Mouse (Mus musculus): ENCODE measurements around the gene Gm48552.

Gm48552 gene

DNA sequence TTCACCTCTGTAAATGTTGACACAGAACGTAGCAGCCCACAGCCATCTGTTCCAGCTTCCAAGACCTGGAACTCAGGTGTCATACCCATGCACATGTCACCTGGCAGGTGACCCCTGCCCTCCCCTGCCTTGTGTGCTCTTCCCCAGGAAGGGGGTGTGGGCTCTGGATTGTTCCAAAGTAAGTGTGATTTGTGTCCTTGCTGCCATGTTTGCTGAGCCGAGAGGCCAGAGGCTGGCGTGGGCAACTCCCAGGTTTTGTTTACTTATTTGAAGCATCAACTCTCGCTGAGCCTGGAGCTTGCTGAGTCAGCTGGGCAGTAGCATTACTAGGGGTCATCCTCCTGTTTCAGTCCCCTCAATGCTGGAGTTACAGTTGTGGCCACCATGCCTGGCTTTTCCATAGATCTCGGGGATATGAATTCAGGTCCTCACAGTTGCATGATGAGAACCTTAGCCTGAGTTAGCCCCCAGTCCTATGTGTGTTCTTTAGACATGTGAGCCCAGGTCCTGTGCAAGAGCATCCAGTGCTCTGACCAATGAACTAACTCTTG is at the start of gene Gm48552:
Gm48552 (plus strand) TSS at position 501 of the 551 bp plus-strand sequence.
- in situ Hi-C loops (cut with MboI; ENCODE audit: low sequenced_read_pairs), result no loop called here

- in situ Hi-C loops (cut with MboI; ENCODE audit: low sequenced_read_pairs), result loop anchor here (5.0 to 10.0 kb wide), 2 partner anchors 53 to 146 kb away; no protein-coding TSS in a partner anchor
These were observed 48.1 kb upstream of the Gm48552 start for GRCm38 (mm10) chr10:81340551-81341332.

- in situ Hi-C loops (cut with MboI; ENCODE audit: low sequenced_read_pairs), result loop anchor here (5.0 to 10.0 kb wide), 2 partner anchors 54 to 147 kb away; no protein-coding TSS in a partner anchor
These were observed 47.4 kb upstream of the Gm48552 start for GRCm38 (mm10) chr10:81341333-81341949.

DNA sequence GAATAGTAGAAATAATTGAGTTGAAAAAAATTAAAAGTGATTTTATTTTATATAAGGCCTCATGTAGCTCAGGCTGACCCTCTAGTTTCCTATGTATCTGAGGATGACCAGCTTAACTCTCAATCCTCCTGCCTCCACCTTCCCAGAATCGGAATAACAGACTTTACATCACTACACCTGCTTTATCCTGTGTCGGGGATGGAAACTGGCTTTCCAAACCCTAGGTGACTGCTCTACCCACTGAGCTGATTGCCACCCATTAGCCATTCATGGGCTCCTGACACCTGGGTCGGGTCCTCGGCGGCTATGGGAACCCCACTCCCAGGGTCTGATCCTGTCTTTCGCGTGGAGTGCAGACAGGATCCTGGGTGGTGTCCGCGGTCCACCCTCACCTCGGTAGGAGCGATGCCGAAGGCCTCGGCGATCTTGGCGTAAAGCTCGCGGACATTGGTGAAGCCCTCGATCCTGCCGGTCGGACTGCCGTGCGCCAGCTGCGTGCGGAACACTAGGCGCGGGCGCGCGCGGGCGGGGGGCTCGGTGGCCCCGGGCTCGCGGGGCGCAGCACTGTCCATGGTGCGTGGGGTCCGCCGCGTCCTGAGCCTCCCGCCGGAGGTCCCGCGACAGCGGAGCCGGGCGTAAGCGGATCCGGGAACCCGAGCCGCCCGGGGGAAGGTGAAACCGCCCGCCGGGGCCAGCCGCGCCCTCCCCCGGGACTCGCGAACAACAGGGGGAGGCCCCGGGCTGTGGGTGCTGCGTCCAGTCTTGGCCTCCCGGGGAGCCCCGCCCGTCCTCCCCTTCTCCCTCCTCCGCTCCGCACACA is 45.9 kb upstream of the Gm48552 start, which contains the start of gene Gipc3:
Gipc3 (minus strand) TSS at position 581 of the 820 bp plus-strand sequence.
- in situ Hi-C loops (cut with MboI; ENCODE audit: low sequenced_read_pairs), result loop anchor here (5.0 to 10.0 kb wide), 2 partner anchors 56 to 148 kb away; no protein-coding TSS in a partner anchor

- in situ Hi-C loops (cut with MboI; ENCODE audit: low sequenced_read_pairs), result loop anchor here (5.0 to 10.0 kb wide), 2 partner anchors 57 to 150 kb away; no protein-coding TSS in a partner anchor
These were observed 44.2 kb upstream of the Gm48552 start for GRCm38 (mm10) chr10:81344421-81345161.

DNA sequence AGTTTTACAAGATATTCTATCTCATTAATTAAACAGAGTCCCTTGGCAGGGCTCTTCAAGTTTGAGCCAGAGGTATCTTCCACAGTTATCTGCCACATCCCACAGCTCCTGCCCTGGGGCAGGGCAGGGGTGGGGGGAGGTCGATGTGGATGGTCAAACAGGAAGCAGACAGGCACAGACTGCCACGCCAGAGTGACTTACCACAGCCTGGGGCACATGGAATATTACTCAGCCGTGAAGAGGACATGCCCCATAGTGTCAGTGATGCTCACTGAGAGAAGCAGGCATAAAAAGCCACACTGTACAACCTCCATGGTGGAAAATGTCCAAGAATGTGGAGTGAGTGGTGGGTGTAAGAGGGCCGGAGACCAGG is 43.7 kb upstream of the Gm48552 start:
- in situ Hi-C loops (cut with MboI; ENCODE audit: low sequenced_read_pairs), result loop anchor here (10.0 kb wide), 1 partner anchor 150 kb away; no protein-coding TSS in a partner anchor

GRCm38 (mm10) chr10:81346453-81347067 is 42.2 kb upstream of the Gm48552 start:
- in situ Hi-C loops (cut with MboI; ENCODE audit: low sequenced_read_pairs), result loop anchor here (10.0 kb wide), 1 partner anchor 152 kb away; no protein-coding TSS in a partner anchor

DNA sequence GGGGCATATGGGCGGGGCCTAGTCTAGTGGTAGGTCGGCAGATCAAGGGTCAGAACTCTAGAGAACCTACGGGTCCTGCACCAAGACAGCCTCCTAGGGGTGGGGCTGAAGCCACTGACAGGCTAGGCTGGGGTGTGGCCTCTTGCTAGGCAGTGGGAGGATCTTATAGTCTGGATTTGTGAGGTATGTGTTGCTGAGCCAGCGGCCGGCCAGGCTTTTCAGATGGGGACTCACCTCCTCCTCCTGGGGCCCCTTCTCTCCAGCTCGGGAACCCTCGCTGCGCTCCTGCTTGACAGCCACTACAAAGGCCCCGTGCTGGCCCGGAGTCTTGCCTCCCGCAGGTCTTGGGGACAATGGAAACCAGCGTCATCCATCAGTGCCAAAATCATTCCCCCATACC is 39.7 kb upstream of the Gm48552 start:
- in situ Hi-C loops (cut with MboI; ENCODE audit: low sequenced_read_pairs), result loop anchor here (10.0 kb wide), 1 partner anchor 154 kb away; no protein-coding TSS in a partner anchor

DNA sequence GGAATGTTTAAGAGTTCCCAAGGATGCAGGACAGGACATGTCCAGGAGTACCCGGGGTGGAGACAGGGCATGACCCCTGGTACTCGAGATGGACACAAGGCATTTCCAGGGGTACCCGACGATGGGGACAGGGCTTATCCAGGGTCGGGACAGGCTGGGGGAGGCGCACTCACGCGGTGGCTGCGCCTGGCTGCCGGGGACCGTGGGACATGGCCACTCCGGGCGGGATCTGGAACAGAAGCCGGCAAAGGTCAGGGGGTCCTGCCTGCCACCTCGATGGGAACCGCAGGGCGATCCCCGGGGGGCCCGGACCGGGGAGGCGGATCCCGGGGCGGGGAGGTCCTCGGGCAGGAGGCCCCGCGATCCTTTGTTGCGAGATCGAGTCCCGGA is 38.8 kb upstream of the Gm48552 start:
- in situ Hi-C loops (cut with MboI; ENCODE audit: low sequenced_read_pairs), result loop anchor here (10.0 kb wide), 1 partner anchor 155 kb away; no protein-coding TSS in a partner anchor

GRCm38 (mm10) chr10:81350351-81351063 is 38.3 kb upstream of the Gm48552 start, which contains the start of gene Hmg20b:
TSS of gene Hmg20b (minus strand) at chr10:81350480.
- in situ Hi-C loops (cut with MboI; ENCODE audit: low sequenced_read_pairs), result no loop called here

GRCm38 (mm10) chr10:81351678-81352291 is 37.0 kb upstream of the Gm48552 start:
- in situ Hi-C loops (cut with MboI; ENCODE audit: low sequenced_read_pairs), result no loop called here

DNA sequence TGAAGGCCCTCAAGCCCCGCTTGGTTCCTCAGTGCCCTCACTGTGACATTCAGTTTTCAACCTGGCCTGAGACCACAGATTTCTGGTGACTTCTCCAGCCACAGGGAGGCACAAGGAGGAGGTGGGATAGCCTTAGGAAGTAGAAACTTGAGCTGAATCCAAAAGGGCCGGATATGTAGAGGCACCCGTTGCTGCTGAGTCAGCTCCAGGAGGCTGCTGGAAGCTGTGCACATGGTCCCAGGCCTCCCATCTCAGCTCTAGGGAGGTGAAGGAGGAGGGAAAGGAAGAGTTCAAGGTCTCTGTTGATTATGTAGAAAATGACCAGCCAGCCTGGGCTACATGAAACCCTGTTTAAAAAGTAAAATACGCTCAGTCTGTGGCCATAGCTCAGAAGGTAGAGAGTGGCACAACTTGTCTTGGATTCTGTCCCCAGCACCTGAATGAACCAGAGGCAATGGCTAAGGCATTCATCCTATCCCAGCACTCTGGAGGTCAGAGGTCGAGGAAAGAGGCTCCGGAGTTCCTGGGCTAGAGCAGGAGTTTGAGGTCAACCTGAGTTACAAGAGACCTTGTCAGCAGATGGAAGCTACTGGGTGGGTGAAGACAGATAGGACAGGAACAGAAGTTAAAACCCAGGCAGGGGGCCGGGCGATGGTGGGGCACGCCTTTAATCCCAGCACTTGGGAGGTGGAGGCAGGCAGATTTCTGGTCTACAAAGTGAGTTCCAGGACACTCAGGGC is 33.9 kb upstream of the Gm48552 start:
- in situ Hi-C loops (cut with MboI; ENCODE audit: low sequenced_read_pairs), result no loop called here

DNA sequence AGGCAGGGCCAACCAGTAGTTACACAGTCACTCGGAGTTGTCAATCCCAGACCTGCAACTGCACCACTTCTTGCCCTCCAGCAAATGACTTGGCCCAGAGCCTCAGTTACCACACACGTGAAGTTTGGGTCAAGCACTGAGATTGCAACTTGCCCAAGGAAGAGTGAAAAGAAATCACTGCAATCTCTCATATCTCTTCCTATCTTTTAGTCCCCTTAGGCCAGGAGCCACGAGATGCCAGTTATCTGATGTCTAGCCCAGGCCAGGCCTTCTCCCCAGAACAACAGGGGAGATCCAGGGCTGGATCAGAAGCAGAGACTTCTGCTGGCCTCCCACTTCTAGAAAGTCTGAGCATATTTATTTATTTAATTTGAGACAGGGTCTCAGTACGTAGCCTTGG is 33.3 kb upstream of the Gm48552 start:
- in situ Hi-C loops (cut with MboI; ENCODE audit: low sequenced_read_pairs), result no loop called here

DNA sequence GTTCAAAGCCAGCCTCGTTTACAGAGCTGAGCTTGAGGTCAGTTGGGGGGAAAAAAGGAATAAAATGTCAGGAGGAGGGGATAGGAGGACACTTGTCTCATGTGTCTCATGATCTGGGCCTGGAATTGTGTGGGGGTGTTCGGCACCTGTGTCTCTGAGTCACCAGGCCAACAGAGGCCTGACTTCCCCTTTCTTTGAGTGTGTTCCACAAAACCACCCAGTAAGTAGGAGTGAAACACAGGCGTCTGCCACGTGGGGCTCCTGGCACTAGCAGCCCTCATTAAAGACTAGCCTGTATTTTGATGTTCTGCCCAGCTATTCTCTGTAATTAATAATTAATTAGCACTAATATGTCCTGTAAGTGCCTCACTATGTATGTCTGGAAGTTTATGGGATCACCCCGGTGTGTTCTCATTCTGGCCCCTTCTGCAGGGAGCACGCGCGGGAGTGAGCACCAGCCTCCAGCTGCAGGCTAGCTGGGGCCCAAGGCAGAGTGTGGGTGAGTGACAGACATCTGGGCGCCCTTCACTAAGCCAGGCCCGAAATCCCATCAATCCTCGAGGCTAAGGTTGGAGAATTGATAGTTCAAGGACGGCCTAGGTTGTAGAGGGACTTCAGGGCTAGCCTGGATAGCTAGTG is 32.3 kb upstream of the Gm48552 start:
- in situ Hi-C loops (cut with MboI; ENCODE audit: low sequenced_read_pairs), result no loop called here

- in situ Hi-C loops (cut with MboI; ENCODE audit: low sequenced_read_pairs), result no loop called here
These were observed 31.6 kb upstream of the Gm48552 start, which contains the start of gene Mfsd12 for GRCm38 (mm10) chr10:81356991-81357844. TSS of gene Mfsd12 (plus strand) at chr10:81357491.

DNA sequence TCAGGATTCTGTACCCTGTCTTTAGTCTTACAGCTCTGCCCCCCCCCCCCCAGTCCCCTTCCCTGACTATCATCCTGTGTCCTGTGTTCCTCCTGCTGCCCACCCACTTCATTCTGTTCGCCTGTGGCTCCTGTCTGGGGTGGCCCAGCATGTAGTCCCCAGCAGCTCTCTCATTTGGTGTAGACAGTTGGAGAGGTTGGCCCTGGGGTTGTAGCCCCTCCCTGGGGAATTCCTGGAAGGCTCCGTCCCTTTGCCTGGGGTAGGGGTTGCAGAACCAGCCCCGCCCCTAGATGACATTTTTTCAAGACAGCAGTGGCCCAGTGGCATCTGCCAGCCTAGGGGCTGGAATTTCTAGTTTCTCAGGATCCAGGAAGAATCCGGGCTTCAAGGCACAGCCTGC is 30.6 kb upstream of the Gm48552 start:
- in situ Hi-C loops (cut with MboI; ENCODE audit: low sequenced_read_pairs), result no loop called here
